Mouse (Mus musculus) c-Kit-positive CD71-negative TER-119-negative erythroid progenitor cells, embryonic 14.5 days (primary cell): ENCODE measurements around the gene Btbd35f10.
"Not testable (repeated sequence)": the region's sequence is repeated elsewhere in the genome, so short reads cannot be mapped to it uniquely, and the experiment has no call there.

ENCODE experiments used
- DNase-seq: peaks from one replicate; pipeline ENCODE4 v3.0.0-alpha.2; 2013; ENCODE audit warnings: low read depth

The Btbd35f10 gene

DNA sequence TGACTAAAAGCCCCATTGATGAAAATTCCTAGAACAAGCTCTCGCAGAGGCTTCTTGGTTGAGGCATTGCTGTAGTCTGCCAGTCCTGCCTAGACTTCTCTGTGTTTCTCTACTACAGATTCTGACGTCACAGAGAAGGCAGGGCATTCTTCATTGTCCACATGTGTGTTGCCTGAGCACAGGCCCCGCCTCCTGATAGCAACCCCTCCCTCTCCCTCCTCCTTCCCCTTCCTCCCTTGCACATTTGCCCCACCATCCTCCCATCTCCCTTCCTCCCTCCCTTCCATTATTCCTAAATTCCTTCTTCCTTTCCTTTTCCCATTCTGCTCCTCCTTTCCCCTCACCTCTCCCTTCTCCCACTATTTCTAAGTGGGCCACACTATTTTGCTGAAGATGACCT lies at the start of gene Btbd35f10:
Gene Btbd35f10 (minus strand): TSS at position 101 of the 400 bp plus-strand sequence.
- not testable (repeated sequence) for DNase-seq
